Mouse (Mus musculus) ovary, adult 18-20 months (tissue): Measurements from ENCODE around the gene Unc13a.

ENCODE experiments used
- DNase-seq: peaks from one replicate; pipeline ENCODE4 v3.0.0; 2022; ENCODE audit warnings: low spot score, mixed read lengths

Gene Unc13a

GRCm38 (mm10) chr8:71580201-71580600 lies 91.4 kb downstream of the Unc13a start:
- no peak for DNase-seq

GRCm38 (mm10) chr8:71579476-71579875 lies 92.1 kb downstream of the Unc13a start:
- peak; percentile 64 for DNase-seq

GRCm38 (mm10) chr8:71579009-71579408 lies 92.5 kb downstream of the Unc13a start:
- DNase-seq, result no peak

- DNase-seq, result no peak
Measured at GRCm38 (mm10) chr8:71577856-71578387, 93.6 kb downstream of the Unc13a start.

- DNase-seq, result no peak
Measured at GRCm38 (mm10) chr8:71575020-71575419, 96.5 kb downstream of the Unc13a start.

GRCm38 (mm10) chr8:71574426-71574825 lies 97.1 kb downstream of the Unc13a start:
- DNase-seq, result no peak
